Mouse (Mus musculus): ENCODE measurements around the gene Atg101.
A peak's percentile ranks its signal among the peaks of the same experiment; 100 is the strongest.

Atg101 gene

GRCm38 (mm10) chr15:101255842-101256462 is 28.1 kb upstream of the Atg101 start:
- DNase-seq, result no peak

GRCm38 (mm10) chr15:101256463-101257206 is 27.4 kb upstream of the Atg101 start:
- no peak for DNase-seq

GRCm38 (mm10) chr15:101258420-101258819 is 25.7 kb upstream of the Atg101 start:
- DNase-seq, result no peak

- no peak for DNase-seq
These were observed 24.1 kb upstream of the Atg101 start for GRCm38 (mm10) chr15:101259922-101260321.

GRCm38 (mm10) chr15:101260387-101260786 is 23.7 kb upstream of the Atg101 start:
- no peak for DNase-seq

GRCm38 (mm10) chr15:101260874-101261622 is 23.0 kb upstream of the Atg101 start:
- no peak for DNase-seq

GRCm38 (mm10) chr15:101262502-101262901 is 21.6 kb upstream of the Atg101 start:
- no peak for DNase-seq

GRCm38 (mm10) chr15:101266132-101266963 is 17.7 kb upstream of the Atg101 start:
- peak; percentile 95 for DNase-seq

- no peak for DNase-seq
These were observed 16.7 kb upstream of the Atg101 start for GRCm38 (mm10) chr15:101267053-101268032.

- DNase-seq, result no peak
These were observed 13.8 kb upstream of the Atg101 start for GRCm38 (mm10) chr15:101270101-101270820.

- no peak for DNase-seq
These were observed 13.0 kb upstream of the Atg101 start for GRCm38 (mm10) chr15:101271107-101271506.

GRCm38 (mm10) chr15:101271513-101271912 is 12.6 kb upstream of the Atg101 start:
- no peak for DNase-seq

GRCm38 (mm10) chr15:101274380-101274779 is 9.7 kb upstream of the Atg101 start:
- DNase-seq, result no peak

- no peak for DNase-seq
These were observed 6.6 kb upstream of the Atg101 start for GRCm38 (mm10) chr15:101277351-101277899.

GRCm38 (mm10) chr15:101278589-101278988 is 5.5 kb upstream of the Atg101 start:
- no peak for DNase-seq

GRCm38 (mm10) chr15:101279430-101279999 is 4.6 kb upstream of the Atg101 start:
- DNase-seq, result no peak

- no peak for DNase-seq
These were observed 1.6 kb upstream of the Atg101 start for GRCm38 (mm10) chr15:101282471-101282870.

GRCm38 (mm10) chr15:101283183-101283910 is 725 bp upstream of the Atg101 start:
- DNase-seq, result no peak

GRCm38 (mm10) chr15:101286129-101286770 is 2.2 kb downstream of the Atg101 start:
- DNase-seq, result no peak
